Mouse (Mus musculus) cerebellum, adult 18-20 months (tissue): ENCODE results near the gene Macc1.
"Not testable (repeated sequence)": the region's sequence is repeated elsewhere in the genome, so short reads cannot be mapped to it uniquely, and the experiment has no call there.

Experiments
- DNase-seq, 2 experiments: peaks; one replicate each; pipeline ENCODE4 v3.0.0; 2021

Macc1 gene

GRCm38 (mm10) chr12:119313970-119314369 lies at the start of gene Macc1:
TSS of gene Macc1 (plus strand) at chr12:119314270.
- DNase-seq: no peak

- no peak for DNase-seq
These were observed 49.6 kb upstream of the Macc1 start for GRCm38 (mm10) chr12:119264506-119264905.

- DNase-seq: no peak
These were observed 45.3 kb upstream of the Macc1 start for GRCm38 (mm10) chr12:119268723-119269122.

- no peak for DNase-seq
These were observed 44.0 kb upstream of the Macc1 start for GRCm38 (mm10) chr12:119270036-119270435.

GRCm38 (mm10) chr12:119271964-119272363 lies 42.1 kb upstream of the Macc1 start:
- DNase-seq: no peak

GRCm38 (mm10) chr12:119273605-119274004 lies 40.5 kb upstream of the Macc1 start:
- no peak for DNase-seq

GRCm38 (mm10) chr12:119276282-119276681 lies 37.8 kb upstream of the Macc1 start:
- DNase-seq: no peak

GRCm38 (mm10) chr12:119291618-119292017 lies 22.5 kb upstream of the Macc1 start:
- DNase-seq: no peak

- DNase-seq: no peak
These were observed 10.5 kb upstream of the Macc1 start for GRCm38 (mm10) chr12:119303618-119304017.

- no peak for DNase-seq
These were observed 881 bp upstream of the Macc1 start for GRCm38 (mm10) chr12:119313014-119313763.

GRCm38 (mm10) chr12:119318799-119319198 lies 4.7 kb downstream of the Macc1 start:
- no peak for DNase-seq

- DNase-seq: no peak
These were observed 11.3 kb downstream of the Macc1 start for GRCm38 (mm10) chr12:119325400-119325799.

GRCm38 (mm10) chr12:119330644-119331043 lies 16.6 kb downstream of the Macc1 start:
- DNase-seq: no peak

- no peak for DNase-seq
These were observed 19.3 kb downstream of the Macc1 start for GRCm38 (mm10) chr12:119333376-119333775.

- not testable (repeated sequence) for DNase-seq
These were observed 38.5 kb downstream of the Macc1 start for GRCm38 (mm10) chr12:119352579-119352978.

- DNase-seq: no peak
These were observed 43.6 kb downstream of the Macc1 start for GRCm38 (mm10) chr12:119357418-119358241.

GRCm38 (mm10) chr12:119358242-119358515 lies 44.1 kb downstream of the Macc1 start:
- no peak for DNase-seq

- DNase-seq: no peak
These were observed 51.0 kb downstream of the Macc1 start for GRCm38 (mm10) chr12:119365041-119365440.

GRCm38 (mm10) chr12:119369832-119370231 lies 55.8 kb downstream of the Macc1 start:
- no peak for DNase-seq

- DNase-seq: no peak
These were observed 58.3 kb downstream of the Macc1 start for GRCm38 (mm10) chr12:119372359-119372758.

GRCm38 (mm10) chr12:119376879-119377278 lies 62.8 kb downstream of the Macc1 start:
- no peak for DNase-seq

GRCm38 (mm10) chr12:119381839-119382238 lies 67.8 kb downstream of the Macc1 start:
- no peak for DNase-seq

GRCm38 (mm10) chr12:119386243-119386642 lies 72.2 kb downstream of the Macc1 start:
- DNase-seq: no peak

- DNase-seq: no peak
These were observed 72.6 kb downstream of the Macc1 start for GRCm38 (mm10) chr12:119386650-119387049.
